Mouse (Mus musculus) ES-Bruce4 (cell line): Measurements from ENCODE around the gene Tmed6.

ENCODE experiments used
- CTCF ChIP-seq: IDR thresholded peaks from one replicate; pipeline ENCODE4 v1.8.1; 2011; ENCODE audit warnings: low read depth, low read length
- EP300 ChIP-seq: IDR thresholded peaks from 2 replicates; pipeline ENCODE4 v1.6.1; 2011; ENCODE audit warnings: low read depth, low read length; ENCODE audit not compliant: insufficient read depth
- POLR2A ChIP-seq: IDR thresholded peaks from one replicate; pipeline ENCODE4 v1.8.1; 2011; ENCODE audit warnings: low read length; ENCODE audit not compliant: insufficient read depth

DNA sequence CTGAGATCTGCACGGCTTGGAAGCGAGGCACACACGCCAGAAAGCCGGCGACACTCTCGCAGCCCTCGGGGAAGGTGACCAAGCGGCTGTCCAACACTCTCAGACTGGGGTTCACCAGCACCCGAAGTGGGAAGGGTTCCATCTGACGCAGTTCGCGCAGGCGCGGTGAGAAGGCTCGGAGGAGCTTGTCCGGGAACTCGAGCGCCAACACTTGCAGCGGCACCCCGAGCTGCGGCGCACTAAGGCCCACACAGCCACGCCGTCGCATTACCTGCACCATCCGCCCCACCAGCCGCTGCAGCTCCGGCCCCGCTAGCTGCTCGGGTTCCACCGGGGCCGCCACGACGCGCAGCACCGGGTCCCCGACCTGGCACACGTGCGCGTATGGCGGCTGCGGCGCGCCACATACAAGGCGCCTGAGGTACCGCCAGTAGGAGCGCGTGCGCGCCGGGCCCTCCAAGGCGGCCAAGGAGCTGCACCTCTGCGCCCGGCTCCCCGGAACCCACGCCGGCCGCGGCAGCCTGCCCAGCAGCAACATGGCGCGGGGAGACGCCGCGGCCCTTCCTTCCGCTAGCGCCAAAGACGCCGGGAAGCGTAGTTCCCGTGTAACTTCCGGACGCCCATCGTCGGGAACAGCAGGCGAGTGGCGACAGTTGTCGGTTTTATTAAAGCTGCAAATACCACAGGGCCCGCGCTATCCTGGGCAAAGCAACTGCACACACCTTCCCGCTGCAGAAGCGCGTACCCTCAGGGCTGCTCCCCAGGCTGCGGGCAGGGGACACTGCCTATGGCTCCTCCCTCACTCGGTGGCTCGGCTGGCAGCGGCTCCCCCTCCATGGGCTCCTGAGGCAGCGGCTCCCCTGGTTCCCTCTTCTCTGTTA lies 17.1 kb downstream of the Tmed6 start, which contains the start of gene Pdf:
- TF ChIP-seq CTCF (no peak), EP300 (no peak), POLR2A (no peak)
